Mouse (Mus musculus) adrenal gland, adult 18-20 months (tissue): ENCODE measurements around the gene Ccng1. TPM values are rescaled to one million over a fixed set of nuclear protein-coding genes. Genes with fewer than 3 reads are reported as not detected.
"Not testable (repeated sequence)": the region's sequence is repeated elsewhere in the genome, so short reads cannot be mapped to it uniquely, and the experiment has no call there.

Experiments used
- DNase-seq, 2 experiments: peaks; one replicate each; pipeline ENCODE4 v3.0.0; 2021 to 2022; ENCODE audit warnings: low spot score in 2 of 2
- total RNA-seq, 2 experiments: library from RNA; stranded (reverse); gene quantifications; 1 replicate in 1 of 2; 2 replicates in 1 of 2; pipeline ENCODE4 v1.2.3; 2021

The Ccng1 gene
- total RNA-seq, 2 experiments from 2014 or later = 77.7 to 88.9 TPM

DNA sequence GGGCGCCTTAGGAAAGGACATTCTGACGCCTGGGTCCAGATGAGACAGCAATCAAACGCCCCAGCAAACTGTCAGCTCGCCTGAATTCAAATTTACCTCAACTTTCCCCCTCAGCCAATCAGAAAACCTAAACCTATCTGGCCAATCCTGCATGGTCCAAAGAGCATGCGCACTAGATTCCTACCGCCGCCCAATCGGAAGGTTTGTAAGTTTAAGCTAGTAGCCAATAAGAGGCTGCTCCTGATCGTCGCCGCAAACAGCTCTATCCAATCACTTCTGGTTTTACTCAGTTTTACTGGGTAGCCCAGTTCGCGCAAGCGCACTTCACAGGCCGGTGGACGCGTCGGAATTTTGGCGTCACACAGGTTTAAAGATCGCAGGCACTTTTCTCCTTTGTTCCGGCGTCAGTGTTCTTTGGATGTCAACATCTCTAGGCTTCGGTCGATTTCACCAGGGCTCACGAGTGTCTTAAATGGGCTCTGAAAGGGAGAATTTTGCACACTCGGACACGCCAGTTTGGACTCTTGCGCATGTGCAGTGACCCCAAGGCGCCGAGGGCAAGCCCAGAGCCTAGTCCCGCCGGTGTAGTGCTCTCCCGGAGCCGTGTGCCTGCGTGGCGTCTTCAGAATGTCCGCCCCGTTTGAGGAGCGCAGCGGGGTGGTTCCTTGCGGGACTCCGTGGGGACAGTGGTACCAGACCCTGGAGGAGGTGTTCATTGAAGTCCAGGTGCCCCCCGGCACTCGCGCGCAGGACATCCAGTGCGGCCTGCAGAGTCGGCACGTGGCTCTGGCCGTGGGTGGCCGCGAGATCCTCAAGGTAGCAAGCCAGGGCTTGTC is 21.6 kb downstream of the Ccng1 start, which contains the start of the genes Hmmr and Nudcd2:
Hmmr (minus strand) TSS at position 84 of the 836 bp plus-strand sequence.
Nudcd2 (plus strand) TSS at position 329 of the 836 bp plus-strand sequence.
- peak; percentile 78 to 79 for DNase-seq

DNA sequence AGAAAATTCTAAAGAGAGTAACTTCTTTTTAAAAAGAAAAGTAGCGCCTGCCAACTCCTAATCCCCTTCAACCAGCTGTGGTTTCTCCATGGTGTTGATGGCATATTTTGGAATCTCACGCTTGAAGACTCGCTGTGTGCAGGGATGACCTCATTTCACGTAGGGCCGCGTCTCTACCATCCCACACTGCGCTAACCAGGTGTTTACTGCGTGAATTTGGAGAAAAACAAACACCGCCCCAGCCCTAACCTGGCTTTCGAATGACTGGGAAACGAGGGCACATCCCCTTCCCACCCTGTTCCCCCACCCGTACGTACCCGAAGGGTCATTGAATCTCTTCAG is 22.1 kb downstream of the Ccng1 start:
- no peak for DNase-seq

DNA sequence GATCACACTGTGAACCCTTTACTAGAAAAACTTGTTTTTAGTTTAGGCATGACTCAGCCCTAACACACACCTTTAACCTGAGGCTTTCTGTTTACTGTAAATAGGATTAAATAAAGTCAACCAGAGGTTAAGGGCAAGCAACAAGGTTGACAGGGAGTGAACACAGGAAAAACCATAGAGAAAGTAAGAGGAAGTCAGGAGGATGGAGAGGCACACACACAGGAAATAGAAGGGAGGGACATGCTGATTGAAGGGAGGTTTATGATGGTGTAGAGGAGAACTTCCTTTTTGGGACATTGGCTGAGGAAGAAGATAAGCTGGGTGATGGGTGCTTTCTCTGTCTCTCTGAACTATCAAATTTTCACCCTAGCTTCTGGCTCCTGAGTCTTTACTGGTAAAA is 36.8 kb downstream of the Ccng1 start:
- DNase-seq = no peak

DNA sequence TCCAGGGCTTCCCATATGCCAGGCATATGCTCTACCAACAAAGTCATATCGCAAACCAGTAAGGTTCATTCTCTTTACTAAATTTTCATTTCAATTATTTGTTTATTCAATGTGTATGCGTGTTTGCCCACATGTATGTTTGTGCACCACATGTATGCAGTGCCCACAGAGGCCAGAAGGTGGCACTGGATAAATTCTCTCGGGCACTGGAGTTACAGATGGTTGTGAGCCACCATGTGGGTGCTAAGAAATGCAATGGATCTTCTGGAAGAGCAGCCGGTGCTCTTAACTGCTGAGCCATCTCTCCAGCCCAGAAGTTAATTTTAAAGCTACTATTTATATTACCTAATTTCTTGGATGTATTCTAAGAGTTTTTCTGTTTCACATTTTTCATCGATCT is 39.6 kb downstream of the Ccng1 start:
- no peak for DNase-seq

DNA sequence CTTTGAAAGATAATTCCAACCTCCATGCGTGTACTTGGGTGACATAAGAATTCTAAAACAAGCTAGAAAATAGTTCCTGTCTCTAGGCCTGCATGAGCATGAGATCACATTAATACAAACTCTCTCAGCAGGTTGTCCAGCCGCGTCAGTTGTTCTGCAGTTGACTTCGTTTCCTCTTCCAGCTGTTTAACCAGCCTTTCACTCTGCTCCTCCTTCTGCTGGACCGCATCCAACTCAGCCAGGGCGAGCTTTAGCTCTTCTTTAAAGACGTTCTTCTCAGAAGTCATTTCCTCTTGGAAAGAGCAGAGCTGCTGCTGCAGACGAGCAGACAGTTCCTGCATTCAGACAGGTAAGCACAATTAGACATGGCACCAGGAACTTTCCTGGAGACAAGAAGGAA is 41.3 kb downstream of the Ccng1 start:
- peak; percentile 5 to 20 for DNase-seq

DNA sequence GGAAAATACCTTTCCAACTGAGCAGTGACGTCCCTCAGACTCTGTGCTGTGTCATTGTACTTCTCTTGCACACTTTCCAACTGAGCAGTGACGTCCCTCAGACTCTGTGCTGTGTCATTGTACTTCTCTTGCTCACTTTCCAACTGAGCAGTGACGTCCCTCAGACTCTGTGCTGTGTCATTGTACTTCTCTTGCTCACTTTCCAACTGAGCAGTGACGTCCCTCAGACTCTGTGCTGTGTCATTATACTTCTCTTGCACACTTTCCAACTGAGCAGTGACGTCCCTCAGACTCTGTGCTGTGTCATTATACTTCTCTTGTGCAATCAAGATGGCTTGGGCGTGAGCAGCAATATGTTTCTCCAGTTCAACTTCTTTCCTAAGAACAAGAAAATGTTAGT is 45.2 kb downstream of the Ccng1 start:
- not testable (repeated sequence) for DNase-seq

Other genes with a start within 250 kb of the Ccng1 start
- gene Mat2b, start 60.1 kb downstream of the Ccng1 start, total RNA-seq = 10 to 100 TPM; 65.5 to 68.3 TPM
- gene Hmmr, start 21.9 kb downstream of the Ccng1 start, total RNA-seq = under 1 TPM; 0.58 to 0.60 TPM
- 10 to 100 TPM; 23.1 to 29.9 TPM for gene Nudcd2, start 21.6 kb downstream of the Ccng1 start, total RNA-seq